Mouse (Mus musculus): ENCODE data around the gene Gas8. TPM values are rescaled to one million over a fixed set of nuclear protein-coding genes. Genes with fewer than 3 reads are reported as not detected.
"Not testable (repeated sequence)": the region's sequence is repeated elsewhere in the genome, so short reads cannot be mapped to it uniquely, and the experiment has no call there.

Gas8 gene
- polyA plus RNA-seq, 1 experiment from 2014 or later: 5.4 TPM

DNA sequence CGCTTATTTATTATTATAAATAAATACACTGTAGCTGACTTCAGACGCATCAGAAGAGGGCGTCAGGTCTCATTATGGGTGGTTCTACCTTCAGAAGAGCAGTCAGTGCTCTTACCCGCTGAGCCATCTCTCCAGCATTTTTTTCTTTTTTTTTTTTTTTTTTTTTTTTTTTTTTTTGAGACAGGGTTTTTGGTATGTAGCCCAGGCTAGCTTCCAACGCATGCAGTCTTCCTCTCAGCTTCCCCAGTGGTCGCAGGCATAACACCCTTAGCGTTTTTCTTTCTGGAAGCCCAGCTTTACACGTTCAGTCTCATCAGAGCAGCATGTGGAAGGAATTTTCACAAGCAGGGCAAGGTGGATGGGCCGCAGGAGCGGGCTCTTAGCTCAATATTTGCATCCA is 462 bp upstream of the Gas8 start:
- 31% methylated on average over 10 of the region's 10 CpGs for WGBS (ENCODE audit: insufficient replicate concordance)
- H3K27me3 ChIP-seq (replicated peaks): peaks cover 49% of the 10 kb centered on the region
- H3K27ac ChIP-seq: no peak overlapping the region
- no peak for ATAC-seq
- peak overlapping the region; percentile 86 for H3K4me2 ChIP-seq
- H3K36me3 ChIP-seq: peaks cover 15% of the 10 kb centered on the region
- H3K4me3 ChIP-seq: peak overlapping the region; percentile 63
- H3K9ac ChIP-seq: no peak overlapping the region
- peaks cover 33% of the 10 kb centered on the region for H3K4me1 ChIP-seq
- no peaks in the 10 kb centered on the region for H3K9me3 ChIP-seq (replicated peaks)

DNA sequence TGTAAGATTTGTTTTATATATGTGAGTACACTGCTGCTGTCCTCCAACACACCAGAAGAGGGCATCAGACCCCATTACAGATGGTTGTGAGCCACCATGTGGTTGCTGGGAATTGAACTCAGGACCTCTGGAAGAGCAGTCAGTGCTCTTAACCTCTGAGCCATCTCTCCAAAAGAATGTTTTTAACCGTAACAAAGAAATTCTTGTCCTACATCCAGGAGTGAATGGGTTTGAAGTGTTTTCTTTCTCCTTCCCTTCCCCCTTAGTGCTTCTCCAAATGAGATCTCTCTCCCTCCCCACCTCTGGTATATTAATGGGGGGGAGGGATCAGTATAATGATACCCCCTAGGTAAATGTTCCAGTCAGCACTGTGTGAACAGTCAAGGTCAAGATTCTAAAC is 1.4 kb downstream of the Gas8 start:
- ATAC-seq; H3K4me3 ChIP-seq; H3K4me2 ChIP-seq; H3K9ac ChIP-seq; H3K27ac ChIP-seq; H3K9me3 ChIP-seq (replicated peaks): not testable (repeated sequence)
- 75% methylated on average over 1 of the region's 1 CpGs for WGBS (ENCODE audit: insufficient replicate concordance)
- Histone ChIP-seq H3K36me3 (peaks cover 32% of the 10 kb centered on the region), H3K4me1 (peaks cover 25% of the 10 kb centered on the region), H3K27me3 (replicated peaks) (peaks cover 30% of the 10 kb centered on the region)

- no peak for ATAC-seq
Measured at GRCm38 (mm10) chr8:123527720-123528489, 9.3 kb downstream of the Gas8 start.

DNA sequence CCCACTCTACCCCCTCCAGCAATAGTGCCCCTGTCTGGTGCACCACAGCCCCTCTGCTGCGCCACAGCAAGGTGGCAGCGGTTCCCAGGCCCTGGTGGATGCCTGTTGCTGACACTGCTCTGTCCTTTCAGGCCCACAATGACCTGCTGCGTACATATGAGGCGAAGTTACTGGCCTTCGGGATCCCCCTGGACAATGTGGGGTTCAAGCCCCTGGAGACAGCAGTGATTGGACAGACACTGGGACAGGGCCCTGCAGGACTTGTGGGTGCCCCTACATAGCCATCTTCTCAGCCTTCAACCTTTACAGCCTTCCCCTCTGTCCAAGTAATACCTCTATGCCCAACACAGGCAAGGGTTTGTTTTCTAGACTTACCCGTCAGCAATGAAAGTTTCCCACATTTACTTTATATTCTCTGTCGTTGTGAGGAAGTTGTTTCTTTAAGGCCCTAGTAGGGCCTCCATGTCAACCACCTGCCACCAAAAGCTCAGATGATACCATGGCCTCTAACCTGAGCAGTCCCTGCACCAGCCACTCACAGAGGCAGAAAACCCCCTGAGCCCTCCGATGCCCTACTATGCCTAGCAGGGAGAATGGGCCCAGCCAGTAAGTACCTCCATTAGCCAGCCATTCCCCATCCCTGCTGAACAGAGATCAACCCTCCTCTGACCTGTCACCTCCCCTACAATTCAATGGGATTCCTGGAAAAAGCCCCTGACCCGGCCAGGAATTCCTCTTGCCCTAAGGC is 17.8 kb downstream of the Gas8 start:
- 85% methylated on average over 9 of the region's 9 CpGs for WGBS (ENCODE audit: insufficient replicate concordance)
- Histone ChIP-seq H3K9me3 (replicated peaks) (no peaks in the 10 kb centered on the region), H3K4me2 (no peak overlapping the region), H3K4me1 (no peaks in the 10 kb centered on the region), H3K36me3 (peaks cover 44% of the 10 kb centered on the region), H3K9ac (no peak overlapping the region), H3K27ac (no peak overlapping the region), H3K4me3 (no peak overlapping the region), H3K27me3 (replicated peaks) (peaks cover 19% of the 10 kb centered on the region)
- ATAC-seq: no peak

More at GRCm38 (mm10) chr8:123527720-123528489, 9.3 kb downstream of the Gas8 start:
- Histone ChIP-seq H3K36me3 (peaks cover 82% of the 10 kb centered on the region), H3K27me3 (replicated peaks) (no peaks in the 10 kb centered on the region), H3K9ac (no peak overlapping the region), H3K27ac (no peak overlapping the region), H3K9me3 (replicated peaks) (no peaks in the 10 kb centered on the region), H3K4me3 (no peak overlapping the region), H3K4me1 (no peaks in the 10 kb centered on the region), H3K4me2 (no peak overlapping the region)
- WGBS (ENCODE audit: insufficient replicate concordance): 81% methylated on average over 25 of the region's 25 CpGs

GRCm38 (mm10) chr8:123536990-123537380 is 18.4 kb downstream of the Gas8 start:
- peaks cover 38% of the 10 kb centered on the region; the same call in 1 of the 2 replicates for H3K36me3 ChIP-seq
- ATAC-seq: no peak
- no peak overlapping the region for H3K4me3 ChIP-seq
- H3K27me3 ChIP-seq (replicated peaks): peaks cover 19% of the 10 kb centered on the region
- no peaks in the 10 kb centered on the region for H3K9me3 ChIP-seq (replicated peaks)
- H3K9ac ChIP-seq: no peak overlapping the region
- H3K4me1 ChIP-seq: no peaks in the 10 kb centered on the region
- H3K4me2 ChIP-seq: no peak overlapping the region
- H3K27ac ChIP-seq: no peak overlapping the region
- WGBS (ENCODE audit: insufficient replicate concordance): 25% methylated on average over 10 of the region's 10 CpGs

- not testable (repeated sequence) for H3K9me3 ChIP-seq (replicated peaks); H3K4me1 ChIP-seq; H3K27ac ChIP-seq; H3K9ac ChIP-seq; H3K4me2 ChIP-seq; ATAC-seq; H3K4me3 ChIP-seq
- Histone ChIP-seq H3K27me3 (replicated peaks) (peaks cover 19% of the 10 kb centered on the region), H3K36me3 (peaks cover 32% of the 10 kb centered on the region; the same call in 1 of the 2 replicates)
- WGBS (ENCODE audit: insufficient replicate concordance): 87% methylated on average over 7 of the region's 14 CpGs
Measured at GRCm38 (mm10) chr8:123537641-123538040, 19.0 kb downstream of the Gas8 start.

DNA sequence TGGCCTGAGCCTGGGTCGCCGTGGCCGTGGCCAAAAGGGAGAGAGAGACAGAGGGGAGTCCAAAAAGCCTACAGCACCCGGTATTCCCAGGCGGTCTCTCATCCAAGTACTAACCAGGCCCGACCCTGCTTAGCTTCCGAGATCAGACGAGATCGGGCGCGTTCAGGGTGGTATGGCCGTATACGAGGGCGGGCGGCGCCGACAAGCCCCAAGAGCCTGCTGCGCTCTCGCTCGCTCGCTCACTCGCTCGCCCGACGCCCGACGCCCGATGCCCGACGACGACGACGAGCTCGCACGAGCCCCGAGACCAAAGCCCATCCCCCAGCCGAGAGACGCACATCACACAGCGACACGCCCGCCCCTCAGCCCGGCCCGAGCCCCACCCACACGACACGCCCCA is 45.6 kb downstream of the Gas8 start:
- not testable (repeated sequence) for H3K27me3 ChIP-seq (replicated peaks); H3K9me3 ChIP-seq (replicated peaks); H3K36me3 ChIP-seq; H3K4me3 ChIP-seq; H3K9ac ChIP-seq; H3K27ac ChIP-seq; ATAC-seq; H3K4me2 ChIP-seq; H3K4me1 ChIP-seq
- WGBS (ENCODE audit: insufficient replicate concordance): no CpG with 5 or more reads among the region's 45 CpGs

GRCm38 (mm10) chr8:123575386-123575785 is 56.8 kb downstream of the Gas8 start:
- H3K9ac ChIP-seq; H3K4me2 ChIP-seq; H3K27me3 ChIP-seq (replicated peaks); H3K9me3 ChIP-seq (replicated peaks); H3K4me1 ChIP-seq; H3K27ac ChIP-seq; H3K36me3 ChIP-seq; ATAC-seq; H3K4me3 ChIP-seq: not testable (repeated sequence)
- WGBS (ENCODE audit: insufficient replicate concordance): 75% methylated on average over 1 of the region's 10 CpGs

Other genes with a start within 250 kb of the Gas8 start
- 27.4 and 32.2 TPM in 2 replicates for gene Fanca, start 200.3 kb upstream of the Gas8 start, polyA plus RNA-seq (2016; fragmentation: Nextera tagmentation; extraction: Ambion mirVana)
- 4.6 TPM in 2 replicates for gene Spire2, start 186.1 kb upstream of the Gas8 start, polyA plus RNA-seq (2016; fragmentation: Nextera tagmentation; extraction: Ambion mirVana)
- gene Tcf25, start 145.1 kb upstream of the Gas8 start, polyA plus RNA-seq (2016; fragmentation: Nextera tagmentation; extraction: Ambion mirVana): 79.2 and 94.3 TPM in 2 replicates
- gene Mc1r, start 111.7 kb upstream of the Gas8 start, polyA plus RNA-seq (2016; fragmentation: Nextera tagmentation; extraction: Ambion mirVana): not detected in 2 replicates
- 0.41 and 0.76 TPM in 2 replicates for gene Tubb3, start 107.4 kb upstream of the Gas8 start, polyA plus RNA-seq (2016; fragmentation: Nextera tagmentation; extraction: Ambion mirVana)
- gene Def8, start 95.3 kb upstream of the Gas8 start, polyA plus RNA-seq (2016; fragmentation: Nextera tagmentation; extraction: Ambion mirVana): 17.2 and 18.4 TPM in 2 replicates
- gene Afg3l1, start 40.9 kb upstream of the Gas8 start, polyA plus RNA-seq (2016; fragmentation: Nextera tagmentation; extraction: Ambion mirVana): 38.0 and 38.4 TPM in 2 replicates
- 0.42 and 0.56 TPM in 2 replicates for gene Dbndd1, start 3.4 kb upstream of the Gas8 start, polyA plus RNA-seq (2016; fragmentation: Nextera tagmentation; extraction: Ambion mirVana)
- gene Rhou, start 135.1 kb downstream of the Gas8 start, polyA plus RNA-seq (2016; fragmentation: Nextera tagmentation; extraction: Ambion mirVana): 1.6 and 1.9 TPM in 2 replicates